Mouse (Mus musculus) CH12.LX (cell line): ENCODE measurements around the gene Pagr1a. TPM values are rescaled to one million over a fixed set of nuclear protein-coding genes. Genes with fewer than 3 reads are reported as not detected.

Experiments used
- DNase-seq: peaks from one replicate; pipeline ENCODE4 v3.0.0-alpha.2; 2013; ENCODE audit errors: extremely low read depth
- H3K27ac ChIP-seq: 2 replicates; pipeline ENCODE4 v1.5.1; 2012; ENCODE audit warnings: low read depth, mild to moderate bottlenecking, control low read depth, moderate library complexity; ENCODE audit not compliant: insufficient read depth
- H3K27me3 ChIP-seq: replicated peaks from 2 replicates; pipeline ENCODE3; 2012; ENCODE audit warnings: inconsistent platforms
- H3K36me3 ChIP-seq, 2 experiments: replicated peaks in 1 of 2; 2 replicates each; pipeline versions ENCODE3 to v1.6.1; 2012; ENCODE audit warnings: inconsistent platforms in 1 of 2, low read length in 1 of 2, mild to moderate bottlenecking in 1 of 2, mixed read lengths in 1 of 2, moderate library complexity in 1 of 2; ENCODE audit not compliant: control insufficient read depth in 1 of 2, insufficient read depth in 1 of 2
- H3K4me1 ChIP-seq, 2 experiments: 2 replicates each; pipeline ENCODE4 v1.6.1; 2012; ENCODE audit warnings: inconsistent platforms in 1 of 2, moderate library complexity in 1 of 2; ENCODE audit not compliant: insufficient read depth in 2 of 2, control insufficient read depth in 1 of 2
- H3K4me2 ChIP-seq: 2 replicates; pipeline ENCODE4 v1.6.1; 2012; ENCODE audit warnings: low read depth, mild to moderate bottlenecking, control low read depth; ENCODE audit not compliant: poor library complexity, insufficient read depth, severe bottlenecking
- H3K4me3 ChIP-seq, 3 experiments: fragments of 150-350 bp in 1 of 3; sonication (generic) in 1 of 3; replicated peaks in 1 of 3; 2 replicates each; pipeline versions ENCODE3 to v1.5.1; 2011 to 2012; ENCODE audit warnings: low read depth in 2 of 3, low read length in 2 of 3, mild to moderate bottlenecking in 2 of 3, moderate library complexity in 2 of 3, control low read depth in 1 of 3, improper control_type of control experiment in 1 of 3, inconsistent platforms in 1 of 3, mixed read lengths in 1 of 3; ENCODE audit not compliant: poor library complexity in 1 of 3
- H3K79me2 ChIP-seq: replicated peaks from 2 replicates; pipeline ENCODE4 v1.6.1; 2012; ENCODE audit warnings: mild to moderate bottlenecking, moderate library complexity; ENCODE audit not compliant: control insufficient read depth, poor library complexity, insufficient read depth, severe bottlenecking; ENCODE audit errors: extremely low read depth
- H3K9ac ChIP-seq: 2 replicates; pipeline ENCODE4 v1.6.1; 2012; ENCODE audit warnings: low read depth, mild to moderate bottlenecking, control low read depth, moderate library complexity; ENCODE audit not compliant: insufficient read depth
- H3K9me3 ChIP-seq: replicated peaks from 2 replicates; pipeline ENCODE3; 2012; ENCODE audit warnings: low read length, inconsistent platforms, mixed read lengths
- ELF1 ChIP-seq: IDR thresholded peaks from 2 replicates; pipeline ENCODE4 v1.6.1; 2014; ENCODE audit warnings: low read depth, mild to moderate bottlenecking, inconsistent platforms, low read length, improper control_type of control experiment
- HCFC1 ChIP-seq: IDR thresholded peaks from 2 replicates; pipeline ENCODE4 v1.6.1; 2012; ENCODE audit warnings: low read depth, mild to moderate bottlenecking, inconsistent platforms, low read length, improper control_type of control experiment
- JUND ChIP-seq: conservative IDR thresholded peaks from 2 replicates; pipeline ENCODE4 v1.6.1; 2011; ENCODE audit warnings: low read depth, low read length, improper control_type of control experiment
- MAX ChIP-seq: IDR thresholded peaks from 2 replicates; pipeline ENCODE4 v1.6.1; 2011; ENCODE audit warnings: low read length, improper control_type of control experiment
- MAZ ChIP-seq: IDR thresholded peaks from 2 replicates; pipeline ENCODE4 v1.6.1; 2012; ENCODE audit warnings: low read depth, mild to moderate bottlenecking, inconsistent platforms, low read length, improper control_type of control experiment, moderate library complexity
- POLR2AphosphoS2 ChIP-seq: IDR thresholded peaks from 2 replicates; pipeline ENCODE4 v1.6.1; 2011; ENCODE audit warnings: low read depth, low read length, improper control_type of control experiment
- RAD21 ChIP-seq: IDR thresholded peaks from 2 replicates; pipeline ENCODE4 v1.6.1; 2011; ENCODE audit warnings: low read depth, mild to moderate bottlenecking, low read length, improper control_type of control experiment, moderate library complexity
- RCOR1 ChIP-seq: conservative IDR thresholded peaks from 2 replicates; pipeline ENCODE4 v1.6.1; 2012; ENCODE audit warnings: low read depth, mild to moderate bottlenecking, inconsistent platforms, low read length, improper control_type of control experiment
- SIN3A ChIP-seq: IDR thresholded peaks from 2 replicates; pipeline ENCODE4 v1.6.1; 2012; ENCODE audit warnings: low read length, improper control_type of control experiment, inconsistent platforms
- SMC3 ChIP-seq: IDR thresholded peaks from 2 replicates; pipeline ENCODE4 v1.6.1; 2011; ENCODE audit warnings: low read depth, low read length, improper control_type of control experiment
- TBP ChIP-seq: conservative IDR thresholded peaks from 2 replicates; pipeline ENCODE4 v1.6.1; 2011; ENCODE audit warnings: low read depth, low read length, improper control_type of control experiment
- TCF12 ChIP-seq: IDR thresholded peaks from 2 replicates; pipeline ENCODE4 v1.6.1; 2014; ENCODE audit warnings: low read depth, mild to moderate bottlenecking, inconsistent platforms, low read length, improper control_type of control experiment
- USF2 ChIP-seq: conservative IDR thresholded peaks from 2 replicates; pipeline ENCODE4 v1.6.1; 2011; ENCODE audit warnings: low read depth, low read length, improper control_type of control experiment
- ZC3H11A ChIP-seq: IDR thresholded peaks from 2 replicates; pipeline ENCODE4 v1.6.1; 2012; ENCODE audit warnings: low read depth, mild to moderate bottlenecking, inconsistent platforms, low read length, improper control_type of control experiment
- dilution Hi-C: fragments of 300-500 bp; cut with MboI; formaldehyde crosslinking; loops from 2 replicates; pipeline ENCODE4 v1.14.3; 2020; ENCODE audit warnings: low sequenced_read_pairs; ENCODE audit not compliant: extremely low pct_unique_long_range_greater_than_20kb, extremely low pct_ligation_motif_present
- in situ Hi-C: fragments of 300-500 bp; cut with MboI; formaldehyde crosslinking; loops from 3 replicates; pipeline ENCODE4 v1.14.3; 2019; ENCODE audit warnings: low sequenced_read_pairs, low pct_ligation_motif_present, low pct_unique_long_range_greater_than_20kb, mixed read lengths
- polyA plus RNA-seq: library from polyadenylated mRNA; unstranded; fragments of >175 nt; gene quantifications from 2 replicates; pipeline ENCODE4 v1.2.1, GENCODE M21; 2012; ENCODE audit warnings: low read depth; ENCODE audit not compliant: insufficient read length
- total RNA-seq, 2 experiments: library from RNA; depleted of rRNA; stranded (reverse); fragments of 300-350 nt in 1 of 2; fragments of >200 nt in 1 of 2; gene quantifications; 2 replicates each; pipeline ENCODE4 v1.2.3; 2012 to 2014

The Pagr1a gene
- total and polyA plus RNA-seq, 3 experiments = 12.0 to 69.4 (median 60.0) TPM

GRCm38 (mm10) chr7:127023272-127023691 is 6.1 kb upstream of the Pagr1a start:
- dilution Hi-C loops (no loop called here), in situ Hi-C loops (loop anchor here (5.0 kb wide), 1 partner anchor 136 kb away; no protein-coding TSS in a partner anchor)
- H3K4me1 ChIP-seq = peaks cover 22 to 60% of the 10 kb centered on the region in 2 experiments
- no peak overlapping the region for H3K27ac ChIP-seq
- no peaks in the 10 kb centered on the region for H3K27me3 ChIP-seq
- peak overlapping the region in 2 of 3 experiments; percentile 76 to 78 for H3K4me3 ChIP-seq
- no peaks in the 10 kb centered on the region for H3K9me3 ChIP-seq
- peaks cover 22% of the 10 kb centered on the region for H3K79me2 ChIP-seq
- DNase-seq = no peak
- TF ChIP-seq RCOR1 (no peak), USF2 (no peak), RAD21 (no peak), ZC3H11A (no peak), SMC3 (no peak)
- H3K4me2 ChIP-seq = no peak overlapping the region
- H3K9ac ChIP-seq = no peak overlapping the region
- peaks cover 27 to 63% of the 10 kb centered on the region in 2 experiments for H3K36me3 ChIP-seq

GRCm38 (mm10) chr7:127022528-127023271 is 5.5 kb upstream of the Pagr1a start:
- Histone ChIP-seq H3K4me3 (peak overlapping the region in 1 of 3 experiments; percentile 78), H3K27me3 (no peaks in the 10 kb centered on the region), H3K79me2 (peaks cover 22% of the 10 kb centered on the region), H3K36me3 (peaks cover 21 to 60% of the 10 kb centered on the region in 2 experiments), H3K27ac (no peak overlapping the region), H3K9ac (no peak overlapping the region), H3K9me3 (no peaks in the 10 kb centered on the region)
- DNase-seq = no peak
- dilution Hi-C loops = no loop called here
- TF ChIP-seq HCFC1 = no peak
- TF ChIP-seq MAX = no peak
- no peak for TF ChIP-seq JUND
- TF ChIP-seq TBP = no peak
- no peak for TF ChIP-seq MAZ
- no peak for TF ChIP-seq TCF12
- no peak for TF ChIP-seq SIN3A
- no peak for TF ChIP-seq ELF1
- TF ChIP-seq POLR2AphosphoS2 = 0 out of 2 replicates have a peak, but pooled peaks have one; percentile 32
- TF ChIP-seq, all 38 proteins: peak for 1
- in situ Hi-C loops = loop anchor here (5.0 kb wide), 1 partner anchor 135 kb away; no protein-coding TSS in a partner anchor
- H3K4me2 ChIP-seq = no peak overlapping the region
- peaks cover 19 to 60% of the 10 kb centered on the region in 2 experiments for H3K4me1 ChIP-seq
